Mouse (Mus musculus): ENCODE measurements around the gene BC030870. TPM values are rescaled to one million over a fixed set of nuclear protein-coding genes. Genes with fewer than 3 reads are reported as not detected.

Gene BC030870
- total and polyA plus RNA-seq, 2 experiments from 2014 or later: 0.10 TPM; not detected in 1

DNA sequence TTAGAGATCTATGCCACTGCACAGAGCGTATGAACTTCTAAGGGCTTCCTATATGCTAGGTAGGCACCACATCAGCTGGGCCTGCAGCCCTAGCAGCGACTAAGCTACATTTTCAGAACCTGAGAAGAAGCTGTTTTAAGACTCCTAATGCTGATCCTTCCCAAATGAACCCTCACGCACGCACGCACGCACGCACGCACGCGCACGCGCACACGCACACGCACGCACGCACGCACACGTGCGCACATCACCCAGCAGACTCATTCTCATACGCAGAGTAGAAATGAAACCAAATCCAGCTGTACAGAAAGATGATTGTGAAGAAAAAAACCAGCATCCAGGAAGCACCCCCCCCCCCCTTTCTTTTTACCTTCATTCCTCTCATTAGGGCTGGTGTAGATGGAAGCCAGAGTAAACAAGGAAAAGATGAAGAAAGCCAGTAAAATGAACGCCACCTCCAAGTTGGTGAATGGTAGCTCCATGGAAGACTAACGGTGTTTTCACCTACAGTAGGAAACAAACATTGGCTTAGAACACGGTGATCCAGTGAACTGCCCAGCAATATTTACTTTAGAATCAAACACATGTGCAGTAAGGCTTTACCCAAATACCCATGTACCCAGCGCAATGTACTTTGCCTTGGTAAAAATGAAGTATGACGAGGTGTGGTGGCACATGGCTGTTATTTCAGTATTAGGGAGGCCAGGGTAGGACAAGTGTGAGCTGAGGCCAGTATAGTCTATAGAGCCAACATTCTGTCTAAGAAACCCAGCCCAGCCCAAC is 21.2 kb downstream of the BC030870 start:
- Histone ChIP-seq H3K9ac (replicated peaks; ENCODE audit: low read length, poor library complexity, severe bottlenecking) (no peak overlapping the region), H3K36me3 (ENCODE audit: insufficient read depth, low read length) (no peaks in the 10 kb centered on the region), H3K4me1 (ENCODE audit: insufficient read depth, low read length) (0 out of 2 replicates have a peak, but pooled peaks cover 2% of the 10 kb centered on the region), H3K9me3 (ENCODE audit: low read length) (no peaks in the 10 kb centered on the region), H3K4me2 (ENCODE audit: low read depth, low read length, poor library complexity, severe bottlenecking) (no peak overlapping the region), H3K27ac (ENCODE audit: low read depth, low read length) (no peak overlapping the region), H3K4me3 (ENCODE audit: low read depth, low read length) (no peak overlapping the region), H3K27me3 (ENCODE audit: insufficient read depth, low read length) (no peaks in the 10 kb centered on the region)
- ATAC-seq (ENCODE audit: low FRiP score) (no peak), DNase-seq (ENCODE audit: low spot score) (no peak)
- 95% methylated on average over 25 of the region's 25 CpGs for WGBS
- no peak for TF ChIP-seq CTCF (IDR thresholded peaks at IDR 0.05)

DNA sequence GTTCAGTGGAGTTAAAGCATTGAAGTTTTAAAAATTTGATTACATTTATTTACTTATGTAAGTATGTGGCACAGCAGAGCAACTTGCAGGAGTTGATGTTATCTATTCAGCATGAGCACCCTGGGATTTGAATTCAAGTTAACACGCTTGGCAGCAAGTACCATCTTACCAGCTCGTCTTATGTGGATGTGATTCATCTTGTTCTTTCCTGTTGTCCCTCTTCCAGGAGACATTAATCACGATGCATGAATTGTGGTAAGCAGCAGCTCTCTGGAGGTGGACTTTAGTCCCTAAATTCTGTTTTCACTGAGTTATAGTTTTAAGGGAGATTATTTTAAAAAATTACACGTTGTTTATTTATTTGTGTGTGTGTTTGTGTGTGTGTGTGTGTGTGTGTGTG is 25.3 kb downstream of the BC030870 start:
- H3K27ac ChIP-seq (ENCODE audit: low read depth, low read length): no peak overlapping the region
- H3K9me3 ChIP-seq (ENCODE audit: low read length): no peaks in the 10 kb centered on the region
- WGBS: 69% methylated on average over 4 of the region's 4 CpGs
- H3K27me3 ChIP-seq (ENCODE audit: insufficient read depth, low read length): no peaks in the 10 kb centered on the region
- H3K4me3 ChIP-seq (ENCODE audit: low read depth, low read length): no peak overlapping the region
- no peak overlapping the region for H3K9ac ChIP-seq (replicated peaks; ENCODE audit: low read length, poor library complexity, severe bottlenecking)
- no peaks in the 10 kb centered on the region for H3K36me3 ChIP-seq (ENCODE audit: insufficient read depth, low read length)
- no peak for ATAC-seq (ENCODE audit: low FRiP score)
- no peak for TF ChIP-seq CTCF (IDR thresholded peaks at IDR 0.05)
- no peak for DNase-seq (ENCODE audit: low spot score)
- 0 out of 2 replicates have a peak, but pooled peaks cover 2% of the 10 kb centered on the region for H3K4me1 ChIP-seq (ENCODE audit: insufficient read depth, low read length)
- no peak overlapping the region for H3K4me2 ChIP-seq (ENCODE audit: low read depth, low read length, poor library complexity, severe bottlenecking)

DNA sequence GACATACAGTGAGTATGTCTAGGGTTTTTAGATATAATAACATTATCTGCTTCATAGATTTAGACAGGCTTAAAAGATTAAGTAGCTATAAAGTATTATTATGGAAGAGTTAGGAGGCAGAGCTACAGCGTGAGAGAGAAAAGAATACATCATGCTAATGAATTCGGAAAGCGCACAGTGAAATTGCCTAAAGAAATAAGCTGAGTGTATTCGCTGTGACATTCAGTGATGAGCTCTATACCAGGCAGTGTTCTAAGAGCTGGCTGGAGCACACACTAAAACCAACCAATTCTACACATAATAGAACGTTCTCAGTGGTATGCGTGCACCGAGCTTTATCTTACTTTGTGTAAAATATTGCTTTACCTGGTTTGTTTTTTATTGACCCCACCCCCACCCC is 25.7 kb downstream of the BC030870 start:
- 44% methylated on average over 7 of the region's 7 CpGs for WGBS

DNA sequence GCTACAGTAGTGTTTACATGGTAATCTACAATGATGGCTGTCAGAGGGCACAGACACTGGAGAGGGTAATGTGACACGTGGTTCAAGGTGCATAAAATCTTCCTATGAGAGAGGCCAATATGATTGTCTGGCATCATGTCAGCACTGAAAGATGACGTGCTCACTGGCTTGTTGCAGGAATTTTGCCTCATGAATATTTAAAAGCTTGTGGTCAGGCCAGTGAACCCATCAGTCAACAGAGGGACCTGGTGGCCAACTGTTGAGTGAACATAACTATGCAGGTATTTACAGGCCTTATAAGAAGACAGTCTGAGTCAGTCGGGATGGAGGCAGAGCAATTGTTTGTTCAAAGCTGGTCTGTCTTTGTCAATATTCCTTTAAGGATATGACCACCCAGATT is 29.6 kb downstream of the BC030870 start:
- WGBS: 61% methylated on average over 3 of the region's 3 CpGs
- H3K4me2 ChIP-seq (ENCODE audit: low read depth, low read length, poor library complexity, severe bottlenecking): no peak overlapping the region
- ATAC-seq (ENCODE audit: low FRiP score) (no peak), DNase-seq (ENCODE audit: low spot score) (no peak)
- no peak overlapping the region for H3K9ac ChIP-seq (replicated peaks; ENCODE audit: low read length, poor library complexity, severe bottlenecking)
- H3K27me3 ChIP-seq (ENCODE audit: insufficient read depth, low read length): no peaks in the 10 kb centered on the region
- H3K4me3 ChIP-seq (ENCODE audit: low read depth, low read length): no peak overlapping the region
- no peak overlapping the region for H3K27ac ChIP-seq (ENCODE audit: low read depth, low read length)
- 0 out of 2 replicates have a peak, but pooled peaks cover 2% of the 10 kb centered on the region for H3K4me1 ChIP-seq (ENCODE audit: insufficient read depth, low read length)
- no peak for TF ChIP-seq CTCF (IDR thresholded peaks at IDR 0.05)
- no peaks in the 10 kb centered on the region for H3K9me3 ChIP-seq (ENCODE audit: low read length)
- no peaks in the 10 kb centered on the region for H3K36me3 ChIP-seq (ENCODE audit: insufficient read depth, low read length)

More for the DNA sequence above, 25.7 kb downstream of the BC030870 start:
- no peak overlapping the region for H3K27ac ChIP-seq (ENCODE audit: low read depth, low read length)
- DNase-seq (ENCODE audit: low spot score) (peak; percentile 13), ATAC-seq (ENCODE audit: low FRiP score) (peak; percentile 47; the same call in 1 of the 2 replicates)
- no peaks in the 10 kb centered on the region for H3K27me3 ChIP-seq (ENCODE audit: insufficient read depth, low read length)
- TF ChIP-seq CTCF (IDR thresholded peaks at IDR 0.05): no peak
- no peaks in the 10 kb centered on the region for H3K9me3 ChIP-seq (ENCODE audit: low read length)
- H3K9ac ChIP-seq (replicated peaks; ENCODE audit: low read length, poor library complexity, severe bottlenecking): no peak overlapping the region
- 0 out of 2 replicates have a peak, but pooled peaks cover 2% of the 10 kb centered on the region for H3K4me1 ChIP-seq (ENCODE audit: insufficient read depth, low read length)
- H3K4me3 ChIP-seq (ENCODE audit: low read depth, low read length): no peak overlapping the region
- H3K36me3 ChIP-seq (ENCODE audit: insufficient read depth, low read length): no peaks in the 10 kb centered on the region
- 0 out of 2 replicates have a peak overlapping the region, but pooled peaks have one; percentile 6 for H3K4me2 ChIP-seq (ENCODE audit: low read depth, low read length, poor library complexity, severe bottlenecking)

DNA sequence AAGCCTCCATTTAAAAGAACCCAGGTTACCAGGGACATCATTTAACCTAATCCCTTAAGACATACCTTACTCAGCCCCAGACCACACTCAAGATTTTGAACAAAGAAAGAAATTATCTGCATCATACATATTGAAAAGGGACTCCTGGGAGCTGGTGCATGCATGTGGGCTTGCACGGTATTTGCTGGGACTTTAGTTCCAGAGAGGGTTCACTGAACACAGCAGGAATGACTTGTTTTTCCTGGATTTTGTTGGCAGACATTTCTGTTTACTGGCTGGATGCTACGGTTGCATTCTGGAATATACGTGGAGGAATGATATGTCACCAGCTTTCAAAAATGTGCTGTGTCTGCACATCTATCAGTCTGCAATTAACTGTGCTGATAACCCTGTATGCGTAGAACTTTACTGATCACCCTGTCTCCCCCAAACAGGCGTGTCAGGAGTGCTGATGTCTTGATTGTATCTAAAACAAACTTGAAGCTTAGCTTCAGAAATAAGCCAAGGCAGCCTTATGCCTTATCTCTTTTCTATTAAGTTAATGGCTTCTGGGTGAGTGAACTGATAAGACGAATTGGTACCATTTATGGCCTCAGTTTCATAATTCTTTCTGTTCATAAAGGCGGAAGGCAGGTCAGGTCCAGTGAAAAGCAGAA is 31.5 kb downstream of the BC030870 start:
- Histone ChIP-seq H3K9me3 (ENCODE audit: low read length) (no peaks in the 10 kb centered on the region), H3K4me1 (ENCODE audit: insufficient read depth, low read length) (no peaks in the 10 kb centered on the region), H3K27ac (ENCODE audit: low read depth, low read length) (no peak overlapping the region), H3K9ac (replicated peaks; ENCODE audit: low read length, poor library complexity, severe bottlenecking) (no peak overlapping the region), H3K36me3 (ENCODE audit: insufficient read depth, low read length) (no peaks in the 10 kb centered on the region), H3K27me3 (ENCODE audit: insufficient read depth, low read length) (no peaks in the 10 kb centered on the region), H3K4me2 (ENCODE audit: low read depth, low read length, poor library complexity, severe bottlenecking) (no peak overlapping the region), H3K4me3 (ENCODE audit: low read depth, low read length) (no peak overlapping the region)
- WGBS: 67% methylated on average over 7 of the region's 7 CpGs
- DNase-seq (ENCODE audit: low spot score): no peak
- ATAC-seq (ENCODE audit: low FRiP score): no peak
- TF ChIP-seq CTCF (IDR thresholded peaks at IDR 0.05): no peak

DNA sequence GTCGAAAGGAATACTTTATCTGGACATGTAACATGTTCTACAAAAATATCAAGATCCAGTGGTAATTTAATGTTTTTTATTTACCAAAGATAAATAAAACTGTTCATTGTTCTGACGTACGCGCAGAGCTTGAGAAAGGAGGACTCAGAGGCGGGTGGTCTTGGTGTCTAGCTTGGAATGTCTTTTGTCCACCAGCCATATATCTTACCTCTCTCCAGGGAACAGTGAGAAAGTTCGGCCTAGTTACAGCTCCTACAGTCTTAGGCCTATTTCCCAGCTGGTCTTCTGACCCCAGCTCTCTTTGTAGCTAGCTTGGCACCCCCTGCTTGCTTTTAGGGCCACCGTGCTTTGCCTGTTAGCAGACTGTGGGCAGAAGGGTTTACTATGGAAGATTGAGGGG is 39.6 kb downstream of the BC030870 start:
- H3K27ac ChIP-seq (ENCODE audit: low read depth, low read length): no peak overlapping the region
- H3K4me1 ChIP-seq (ENCODE audit: insufficient read depth, low read length): no peaks in the 10 kb centered on the region
- H3K9ac ChIP-seq (replicated peaks; ENCODE audit: low read length, poor library complexity, severe bottlenecking): no peak overlapping the region
- no peak overlapping the region for H3K4me3 ChIP-seq (ENCODE audit: low read depth, low read length)
- no peaks in the 10 kb centered on the region for H3K27me3 ChIP-seq (ENCODE audit: insufficient read depth, low read length)
- no peak overlapping the region for H3K4me2 ChIP-seq (ENCODE audit: low read depth, low read length, poor library complexity, severe bottlenecking)
- DNase-seq (ENCODE audit: low spot score) (no peak), ATAC-seq (ENCODE audit: low FRiP score) (no peak)
- TF ChIP-seq CTCF (IDR thresholded peaks at IDR 0.05): no peak
- H3K9me3 ChIP-seq (ENCODE audit: low read length): no peaks in the 10 kb centered on the region
- no peaks in the 10 kb centered on the region for H3K36me3 ChIP-seq (ENCODE audit: insufficient read depth, low read length)
- WGBS: 81% methylated on average over 7 of the region's 7 CpGs
